Mouse (Mus musculus) retina, adult 2 months (tissue): ENCODE data around the gene Cltc.
"Not testable (repeated sequence)": the region's sequence is repeated elsewhere in the genome, so short reads cannot be mapped to it uniquely, and the experiment has no call there.

Experiments
- DNase-seq: peaks from one replicate; pipeline ENCODE4 v3.0.0-alpha.2; 2012; ENCODE audit warnings: low read depth, low spot score

Gene Cltc

DNA sequence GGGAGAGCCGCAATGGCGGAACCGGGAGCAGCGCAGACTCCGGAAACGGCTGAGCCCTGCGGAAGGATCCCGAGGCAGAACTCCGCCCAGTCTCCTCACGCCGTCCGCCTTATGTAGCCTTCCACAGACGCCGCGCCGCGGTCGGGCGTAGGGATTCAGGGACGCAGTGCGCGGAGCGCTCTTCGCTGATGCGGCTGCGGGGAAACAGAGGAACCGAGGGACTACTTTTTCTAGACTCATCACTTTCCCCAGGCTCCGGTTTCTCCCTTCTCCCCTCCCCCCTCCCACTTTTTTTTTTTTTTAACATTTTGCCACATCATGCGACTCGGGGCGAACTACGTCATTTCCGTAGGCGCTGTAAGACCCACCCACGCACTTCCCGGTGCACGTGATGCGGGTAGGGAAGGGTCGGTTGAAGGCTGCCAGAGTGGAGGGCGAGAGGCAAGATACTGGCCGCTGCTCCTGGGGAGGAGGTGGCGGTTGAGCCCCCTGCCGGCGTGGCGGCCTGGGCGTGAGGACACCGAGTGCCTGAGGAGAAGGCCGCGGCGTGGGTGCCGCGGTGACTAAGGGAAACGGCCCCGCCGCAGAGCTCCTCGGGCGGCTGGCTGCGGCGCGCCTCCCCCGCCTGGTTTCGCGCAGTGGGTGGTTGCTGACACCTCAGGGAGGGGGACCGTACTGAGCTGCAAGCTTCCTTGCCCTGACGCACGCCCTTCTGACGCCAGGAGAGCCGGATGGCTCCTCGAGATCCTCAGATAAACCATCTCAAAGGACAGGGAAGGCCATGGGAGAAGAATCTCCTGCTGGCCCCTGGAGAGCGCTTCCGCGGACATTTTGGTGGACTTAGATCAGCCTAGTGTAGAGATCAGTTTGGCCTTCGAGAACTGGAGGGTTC lies at the start of gene Cltc:
Cltc (minus strand) TSS at position 86 of the 892 bp plus-strand sequence.
- peak; percentile 93 for DNase-seq

DNA sequence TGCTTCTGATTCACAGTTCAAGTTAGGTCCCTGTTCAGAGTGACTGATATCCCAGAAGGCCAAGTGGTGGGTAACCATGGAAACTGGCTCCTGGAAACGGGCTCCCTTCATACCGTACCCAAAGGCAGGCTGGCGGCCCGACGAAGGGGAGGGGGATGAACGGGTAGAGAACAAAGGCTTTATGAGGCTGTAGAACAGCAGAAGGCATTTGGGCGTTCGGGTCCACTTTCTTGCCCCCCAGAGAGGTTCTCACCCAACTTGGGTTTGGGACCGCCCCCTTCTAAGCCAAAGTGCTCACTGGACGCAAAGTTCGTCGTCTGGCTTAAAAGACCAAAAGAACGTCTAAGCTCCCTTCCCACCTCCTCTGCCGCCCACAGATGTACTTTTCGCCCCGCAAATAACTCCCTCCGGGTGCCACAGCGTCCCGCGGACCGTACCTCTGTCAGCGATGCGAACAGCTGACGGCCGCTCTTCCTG lies 49.7 kb upstream of the Cltc start:
- DNase-seq = no peak

GRCm38 (mm10) chr11:86794161-86794560 lies 36.8 kb upstream of the Cltc start:
- DNase-seq = no peak

DNA sequence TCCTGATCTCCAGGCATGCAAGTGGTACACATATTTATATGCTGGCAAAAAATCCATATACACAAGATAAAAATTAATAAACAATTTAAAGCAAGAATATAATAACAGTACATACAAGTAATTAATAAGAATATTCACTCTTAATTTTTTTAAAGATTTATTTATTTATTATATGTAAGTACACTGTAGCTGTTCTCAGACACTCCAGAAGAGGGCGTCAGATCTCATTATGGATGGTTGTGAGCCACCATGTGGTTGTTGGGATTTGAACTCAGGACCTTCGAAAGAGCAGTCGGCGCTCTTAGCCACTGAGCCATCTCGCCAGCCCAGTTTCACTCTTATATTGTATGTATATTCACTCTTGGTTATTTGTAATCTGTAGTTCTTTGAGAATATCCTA lies 30.1 kb upstream of the Cltc start:
- DNase-seq = not testable (repeated sequence)

DNA sequence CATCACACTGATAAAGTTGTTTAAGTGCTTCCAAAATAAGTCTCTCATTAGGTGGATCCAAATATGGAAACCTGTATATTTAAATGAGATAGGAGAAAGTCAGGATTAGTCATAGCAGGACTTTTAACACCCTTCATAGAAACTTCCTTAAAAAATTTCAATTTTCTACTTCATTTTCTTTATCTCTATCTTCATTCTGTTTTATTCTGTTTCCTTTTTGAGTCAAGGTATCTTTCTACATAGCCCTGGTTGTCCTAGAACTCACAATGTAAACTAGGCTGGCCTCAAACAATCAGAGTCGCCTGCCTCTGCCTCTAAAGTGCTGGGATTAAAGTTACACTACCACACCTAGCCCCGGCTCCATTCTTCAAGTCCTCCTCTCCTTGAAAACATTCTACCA lies 28.4 kb upstream of the Cltc start:
- DNase-seq = no peak

DNA sequence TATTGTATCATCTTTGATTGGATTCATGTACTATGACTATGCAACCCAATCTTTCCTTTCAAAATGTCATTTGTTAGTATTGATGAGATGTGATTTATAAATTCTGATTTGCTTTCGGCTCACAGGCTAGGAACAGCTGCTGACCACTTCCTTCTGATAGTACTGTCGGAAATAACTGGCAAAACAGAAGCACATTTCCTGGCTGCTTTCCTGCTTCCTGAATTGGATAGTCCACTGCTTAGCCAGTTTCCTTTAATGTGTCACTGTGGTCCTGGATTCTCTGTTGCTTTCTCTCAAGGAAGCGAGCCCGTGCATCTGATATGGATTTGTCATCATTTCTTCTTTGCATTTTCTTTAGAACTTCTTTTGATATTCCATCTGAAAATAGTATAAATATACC lies 12.5 kb upstream of the Cltc start:
- no peak for DNase-seq

DNA sequence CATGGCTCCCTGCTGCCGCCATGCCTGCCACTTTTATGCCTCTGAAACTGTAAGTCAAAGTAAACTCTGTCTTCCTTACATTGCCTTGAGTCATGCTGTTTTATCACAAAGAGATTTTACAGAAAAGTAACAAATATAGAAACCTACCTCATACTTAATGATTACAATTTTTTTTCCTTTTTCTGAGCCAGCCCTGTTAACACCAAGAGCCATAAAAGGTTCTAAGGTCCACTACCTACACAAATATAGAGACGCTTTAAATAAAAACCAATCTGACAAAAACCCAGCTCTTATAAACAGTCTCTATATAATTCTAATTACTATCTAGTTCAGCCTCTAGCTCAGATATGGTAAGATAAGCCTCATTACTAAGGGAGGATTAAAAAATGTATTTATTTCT lies 7.1 kb upstream of the Cltc start:
- DNase-seq = no peak

GRCm38 (mm10) chr11:86763127-86763526 lies 5.8 kb upstream of the Cltc start:
- not testable (repeated sequence) for DNase-seq

- DNase-seq = no peak
Measured at GRCm38 (mm10) chr11:86760357-86760756, 3.0 kb upstream of the Cltc start.

- no peak for DNase-seq
Measured at GRCm38 (mm10) chr11:86759886-86760285, 2.5 kb upstream of the Cltc start.

DNA sequence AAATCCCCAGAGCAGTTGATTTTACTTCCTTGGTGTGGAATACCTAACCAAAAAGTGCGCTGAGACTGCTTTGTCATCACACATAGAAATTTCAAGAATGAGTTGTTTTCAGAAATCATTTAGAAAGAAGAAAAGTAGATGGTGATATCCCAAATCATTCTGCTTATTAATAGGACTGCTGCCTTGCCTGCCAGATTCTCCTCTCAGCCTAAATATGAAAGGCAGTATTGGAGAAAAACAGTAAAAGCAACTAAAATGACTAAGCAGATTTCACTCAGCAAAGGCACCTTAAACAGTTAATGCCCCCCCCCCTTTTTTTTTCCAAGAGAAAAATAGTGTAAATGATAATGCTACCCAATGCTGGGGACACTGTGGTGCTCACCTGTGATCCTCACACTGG lies 1.9 kb upstream of the Cltc start:
- DNase-seq = no peak

- DNase-seq = no peak
Measured at GRCm38 (mm10) chr11:86758559-86758958, 1.2 kb upstream of the Cltc start.

DNA sequence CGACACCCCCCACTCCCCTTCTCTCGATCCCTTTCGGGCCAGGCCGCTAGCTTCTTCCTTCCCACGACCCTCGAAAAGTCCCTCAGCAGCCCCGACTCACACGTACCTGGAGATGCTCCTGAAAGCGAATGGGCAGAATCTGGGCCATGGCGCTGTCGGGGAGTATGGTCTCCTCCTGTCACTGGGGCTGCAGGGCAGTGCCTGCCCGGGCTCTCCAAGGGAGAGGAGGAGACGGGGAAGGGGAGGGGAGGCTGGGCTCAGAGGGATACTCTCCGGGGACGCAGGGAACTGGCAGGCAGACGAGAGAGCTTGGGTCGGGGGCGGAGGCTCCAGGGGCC lies 254 bp downstream of the Cltc start:
- DNase-seq = no peak

GRCm38 (mm10) chr11:86756156-86757141 lies 916 bp downstream of the Cltc start:
- DNase-seq = no peak

GRCm38 (mm10) chr11:86752404-86752803 lies 5.0 kb downstream of the Cltc start:
- DNase-seq = no peak

DNA sequence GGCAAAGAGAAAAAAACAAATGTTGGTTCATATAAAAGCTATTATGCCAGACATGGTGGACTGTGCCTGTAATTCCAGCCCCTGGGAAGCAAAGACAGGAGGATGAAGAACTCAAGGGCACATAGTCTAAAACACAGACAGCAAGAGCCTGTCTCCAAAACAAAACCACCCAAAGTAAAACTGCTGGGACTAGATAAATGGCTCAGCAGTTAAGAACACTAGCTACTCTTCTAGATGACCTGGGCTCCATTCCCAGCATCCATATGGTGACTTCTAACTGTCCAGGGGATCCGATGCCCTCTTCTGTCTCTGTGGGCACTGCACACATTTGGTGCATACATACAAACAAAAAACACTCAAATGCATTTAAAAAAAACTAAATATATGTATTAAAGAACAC lies 6.4 kb downstream of the Cltc start:
- no peak for DNase-seq

DNA sequence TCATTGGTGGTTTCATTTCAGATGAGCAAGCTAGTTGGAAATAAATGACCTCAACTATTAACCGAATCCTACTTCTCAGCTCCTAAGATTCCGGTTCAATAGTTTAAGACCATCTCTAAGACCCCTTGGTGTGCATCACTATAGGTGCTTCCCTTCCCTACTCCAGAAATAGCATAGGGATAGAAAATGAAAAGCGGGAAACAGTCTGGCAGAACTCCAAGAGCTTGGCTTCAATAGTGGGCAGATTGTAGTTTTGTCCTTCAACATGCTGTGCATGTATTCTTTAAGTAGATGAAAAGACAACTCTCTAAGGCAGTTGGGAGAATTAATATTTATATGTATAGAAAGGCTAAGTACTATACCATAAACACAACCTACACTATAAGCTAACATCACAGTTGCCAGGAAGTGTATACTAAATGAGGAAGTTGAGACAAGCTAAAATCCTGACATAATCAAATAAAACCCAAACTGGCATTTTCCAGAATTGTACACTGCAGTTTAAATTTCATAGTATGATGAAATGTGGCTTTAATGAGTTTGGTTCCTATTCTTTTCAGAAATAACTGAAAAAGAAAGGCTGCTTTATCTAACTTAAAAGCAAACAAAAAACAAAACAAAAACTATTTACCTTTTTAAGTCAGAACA lies 7.5 kb downstream of the Cltc start:
- no peak for DNase-seq

DNA sequence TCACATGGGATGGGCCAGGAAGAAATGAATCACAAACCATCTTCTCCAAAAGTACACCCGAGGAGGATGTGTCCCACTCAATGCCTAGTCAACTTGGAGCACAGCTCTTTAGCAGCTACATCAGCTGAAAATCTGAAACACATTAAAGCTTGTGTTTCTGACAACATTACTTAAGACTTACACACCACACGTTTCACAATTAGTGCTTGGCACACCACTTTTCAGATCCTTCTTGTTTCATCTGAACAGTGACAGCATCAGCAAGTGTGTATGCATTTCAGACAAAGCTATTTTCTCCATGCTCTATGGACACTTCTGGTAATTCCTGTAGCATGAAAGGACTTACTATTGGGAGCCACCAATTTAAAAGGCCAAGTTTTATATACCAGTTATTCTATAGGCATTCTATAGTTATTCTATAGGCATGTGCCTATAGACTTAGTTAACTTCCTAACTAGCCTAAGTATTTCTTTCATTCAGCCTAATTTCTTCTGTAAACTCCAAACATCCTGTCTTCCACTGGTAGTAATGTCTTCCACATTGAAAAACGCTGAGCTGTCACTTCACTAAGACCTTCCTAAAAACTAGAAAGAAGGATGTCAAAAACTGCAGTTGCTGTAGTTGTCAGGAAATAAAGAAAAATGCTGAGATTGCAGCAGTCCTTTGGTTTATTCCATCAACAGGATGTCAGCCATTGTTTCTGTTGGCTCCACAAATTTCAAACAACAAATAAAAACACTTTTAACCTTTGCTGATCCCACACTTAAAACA lies 11.5 kb downstream of the Cltc start:
- no peak for DNase-seq

GRCm38 (mm10) chr11:86742605-86743004 lies 14.8 kb downstream of the Cltc start:
- no peak for DNase-seq

GRCm38 (mm10) chr11:86741505-86741904 lies 15.9 kb downstream of the Cltc start:
- no peak for DNase-seq

GRCm38 (mm10) chr11:86739470-86739869 lies 17.9 kb downstream of the Cltc start:
- no peak for DNase-seq
